Mouse (Mus musculus) right cerebral cortex, adult 2 months (tissue): ENCODE measurements around the gene Wwox.

Experiments used
- DNase-seq, 2 experiments: peaks; one replicate each; pipeline ENCODE4 v3.0.0; 2021 to 2022; ENCODE audit warnings: low spot score in 2 of 2

Gene Wwox

DNA sequence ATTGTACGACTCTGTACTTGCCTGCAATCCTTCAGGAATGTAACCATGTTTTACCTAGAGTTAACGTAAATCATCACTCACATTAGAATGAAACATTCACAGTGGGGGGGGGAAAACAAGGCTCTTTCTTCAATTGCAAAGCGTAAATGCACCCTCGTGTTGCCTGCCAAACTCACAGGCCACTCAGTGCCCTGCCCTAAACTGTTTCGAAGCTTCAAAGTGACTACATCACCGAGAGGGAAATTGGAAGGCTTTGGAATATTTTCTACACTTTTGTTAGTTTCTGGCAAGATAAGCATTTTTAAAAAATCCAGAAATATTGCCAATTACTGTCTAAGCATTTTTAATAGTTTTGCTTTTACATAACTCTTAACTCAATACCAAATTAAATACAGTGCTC is 231.3 kb downstream of the Wwox start:
- no peak for DNase-seq

- no peak for DNase-seq
Measured at GRCm38 (mm10) chr8:114671237-114671674, 231.8 kb downstream of the Wwox start.

GRCm38 (mm10) chr8:114673416-114673815 is 234.0 kb downstream of the Wwox start:
- DNase-seq = no peak

DNA sequence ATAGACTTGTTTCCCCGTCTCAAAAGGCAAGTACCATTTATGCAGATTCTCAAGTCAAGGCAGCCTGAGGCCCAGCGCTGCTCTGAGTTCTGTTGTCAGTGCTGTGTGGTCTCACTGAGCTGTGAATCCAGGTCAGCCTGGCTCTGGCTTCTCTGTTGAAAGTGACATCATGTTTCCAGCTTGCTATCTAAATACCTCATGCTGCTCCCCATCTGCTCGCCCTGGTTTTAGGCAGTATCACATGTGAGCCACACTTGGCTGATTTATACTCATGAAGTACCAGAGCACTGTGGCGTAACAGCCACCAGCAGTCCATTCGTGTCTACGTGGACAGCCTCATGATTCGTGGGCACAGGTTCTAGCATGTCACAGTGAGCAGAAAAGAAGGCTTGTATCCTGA is 235.7 kb downstream of the Wwox start:
- DNase-seq = peak; percentile 27 to 36

GRCm38 (mm10) chr8:114676918-114677317 is 237.5 kb downstream of the Wwox start:
- no peak for DNase-seq

DNA sequence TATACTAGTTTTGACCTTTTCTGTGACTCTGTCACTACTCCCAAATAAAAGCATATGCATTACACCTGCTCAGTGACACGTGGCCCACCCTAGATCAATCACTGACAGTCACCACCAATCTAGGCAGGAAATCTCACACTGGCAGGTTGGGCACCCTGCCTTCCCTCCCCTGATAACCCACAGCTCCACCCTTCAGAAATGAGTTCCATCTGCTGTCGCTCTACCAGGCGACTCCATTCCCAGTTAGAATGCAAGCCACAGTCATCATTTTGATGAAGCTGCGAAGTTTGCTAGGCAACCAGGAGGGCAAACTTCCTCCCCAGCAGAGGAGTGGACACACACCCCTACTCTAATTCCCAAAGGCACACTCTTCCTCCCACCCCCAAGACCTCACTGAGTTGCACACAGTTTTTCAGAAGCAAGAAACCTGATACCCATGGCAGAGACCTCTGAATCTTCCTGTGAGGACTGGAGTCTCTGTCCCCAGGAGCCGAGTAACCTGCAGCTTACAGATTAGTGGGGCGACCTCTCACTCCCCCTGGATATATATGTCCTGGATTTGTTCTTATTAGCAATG is 238.2 kb downstream of the Wwox start:
- DNase-seq = no peak

DNA sequence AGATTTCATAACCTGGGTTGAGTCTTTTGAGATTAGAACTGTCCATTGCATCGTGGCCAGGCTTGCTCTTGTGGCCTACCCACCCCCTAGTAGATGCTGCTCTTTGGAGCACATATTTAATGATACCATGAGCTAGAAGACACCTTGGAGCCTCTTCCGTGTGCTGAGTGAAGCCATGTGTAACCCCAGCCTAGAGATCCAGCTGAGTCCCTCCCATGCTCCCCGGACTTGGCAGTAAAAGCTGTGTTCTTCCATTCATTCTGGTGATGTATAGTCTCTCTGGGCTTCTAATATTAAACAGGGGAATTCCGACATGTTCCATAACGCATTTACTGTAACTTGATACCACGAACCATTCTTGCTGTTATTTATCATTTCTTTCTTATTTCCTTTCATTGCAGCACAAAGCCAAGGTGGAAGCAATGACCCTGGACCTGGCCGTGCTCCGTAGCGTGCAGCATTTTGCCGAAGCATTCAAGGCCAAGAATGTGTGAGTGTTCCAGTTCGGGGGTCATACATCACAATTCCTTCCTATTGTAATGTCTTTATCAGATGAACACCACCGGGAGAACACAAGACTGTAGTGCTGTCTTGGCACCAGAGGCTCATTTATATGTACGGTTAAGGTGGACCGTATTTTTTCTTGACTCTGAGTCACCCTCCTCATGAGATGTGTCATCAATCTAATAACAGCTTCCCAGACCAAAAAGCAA is 240.1 kb downstream of the Wwox start:
- DNase-seq = no peak

GRCm38 (mm10) chr8:114681136-114681535 is 241.7 kb downstream of the Wwox start:
- no peak for DNase-seq

DNA sequence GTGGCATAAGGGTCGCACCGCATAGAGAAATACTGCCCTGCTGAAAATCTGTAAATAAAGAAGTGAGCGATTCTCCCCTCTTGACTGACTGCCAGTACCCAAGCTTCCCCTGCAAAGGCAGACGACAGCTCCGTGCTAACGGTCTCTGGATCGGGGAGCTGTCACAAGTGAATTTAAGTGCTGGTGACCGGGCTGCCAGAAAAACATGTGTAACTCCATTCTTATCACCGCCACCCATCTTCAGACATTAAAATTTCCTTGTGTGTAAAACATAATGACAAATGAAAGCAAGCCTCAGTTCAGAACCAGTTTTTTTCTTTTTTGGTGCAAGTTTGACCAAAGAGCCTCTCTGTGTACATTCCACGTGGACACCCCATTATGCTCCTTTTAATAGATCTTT is 242.7 kb downstream of the Wwox start:
- DNase-seq = no peak

GRCm38 (mm10) chr8:114684046-114684702 is 244.7 kb downstream of the Wwox start:
- peak in 1 of 2 experiments; percentile 20 for DNase-seq

- DNase-seq = no peak
Measured at GRCm38 (mm10) chr8:114686462-114686861, 247.0 kb downstream of the Wwox start.

- no peak for DNase-seq
Measured at GRCm38 (mm10) chr8:114688732-114689131, 249.3 kb downstream of the Wwox start.

- DNase-seq = no peak
Measured at GRCm38 (mm10) chr8:114694566-114695198, 255.2 kb downstream of the Wwox start.

- no peak for DNase-seq
Measured at GRCm38 (mm10) chr8:114703517-114703916, 264.1 kb downstream of the Wwox start.

- DNase-seq = no peak
Measured at GRCm38 (mm10) chr8:114707538-114708138, 268.2 kb downstream of the Wwox start.

GRCm38 (mm10) chr8:114715318-114716070 is 276.0 kb downstream of the Wwox start:
- DNase-seq = no peak

DNA sequence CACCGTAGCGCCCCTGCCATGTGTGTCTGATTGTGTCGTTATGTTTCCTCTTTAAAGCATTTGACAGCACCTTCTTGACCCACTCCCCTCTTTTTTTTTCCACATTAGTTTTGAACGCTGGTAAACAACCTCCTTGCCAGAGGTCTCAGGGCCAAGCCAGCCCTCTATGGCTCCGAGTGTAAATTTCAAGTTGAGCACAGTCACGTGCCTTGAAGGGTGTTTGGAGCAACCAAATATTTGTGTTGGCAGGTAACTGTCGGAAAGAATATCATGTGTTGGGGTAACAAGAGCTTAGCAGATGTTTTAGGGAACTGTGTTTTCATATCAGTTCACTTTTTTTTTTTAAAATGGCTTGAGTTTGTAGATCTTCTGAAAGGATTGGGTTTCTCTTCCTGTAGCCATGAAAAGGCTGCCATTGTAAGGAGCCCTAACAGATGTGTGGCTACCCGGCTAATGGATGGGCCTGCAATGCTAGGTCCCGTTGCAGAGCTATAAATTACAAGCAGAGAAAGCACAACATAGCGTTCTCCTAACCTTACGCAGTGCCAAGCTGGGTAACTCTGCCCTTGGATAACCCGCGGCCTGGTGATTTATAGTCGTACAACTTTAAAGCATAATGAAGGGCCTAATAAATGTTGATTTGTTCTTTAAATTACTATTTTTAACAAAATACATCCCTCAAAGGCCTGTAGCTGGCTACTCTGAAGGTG is 277.2 kb downstream of the Wwox start:
- no peak for DNase-seq

DNA sequence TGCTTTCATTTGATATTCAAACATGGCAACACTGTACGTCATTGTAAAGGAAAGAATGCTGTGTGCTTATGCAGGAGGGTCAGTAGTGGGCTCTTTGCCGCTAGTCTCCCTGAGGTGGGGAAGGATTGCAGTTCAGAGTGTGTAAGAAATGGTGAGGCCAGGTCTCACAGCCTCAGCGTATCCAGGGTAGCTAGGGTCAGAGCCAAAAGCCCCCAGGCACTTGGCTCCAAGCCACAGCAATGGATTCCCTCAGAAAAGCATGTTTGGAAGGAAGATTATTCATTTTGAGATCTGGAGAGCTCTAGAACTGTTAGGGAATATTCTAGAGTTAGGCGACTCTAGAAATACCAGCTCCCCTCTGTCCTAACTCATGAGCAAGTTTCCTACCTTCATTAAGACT is 279.4 kb downstream of the Wwox start:
- DNase-seq = no peak

- no peak for DNase-seq
Measured at GRCm38 (mm10) chr8:114722611-114723010, 283.2 kb downstream of the Wwox start.

DNA sequence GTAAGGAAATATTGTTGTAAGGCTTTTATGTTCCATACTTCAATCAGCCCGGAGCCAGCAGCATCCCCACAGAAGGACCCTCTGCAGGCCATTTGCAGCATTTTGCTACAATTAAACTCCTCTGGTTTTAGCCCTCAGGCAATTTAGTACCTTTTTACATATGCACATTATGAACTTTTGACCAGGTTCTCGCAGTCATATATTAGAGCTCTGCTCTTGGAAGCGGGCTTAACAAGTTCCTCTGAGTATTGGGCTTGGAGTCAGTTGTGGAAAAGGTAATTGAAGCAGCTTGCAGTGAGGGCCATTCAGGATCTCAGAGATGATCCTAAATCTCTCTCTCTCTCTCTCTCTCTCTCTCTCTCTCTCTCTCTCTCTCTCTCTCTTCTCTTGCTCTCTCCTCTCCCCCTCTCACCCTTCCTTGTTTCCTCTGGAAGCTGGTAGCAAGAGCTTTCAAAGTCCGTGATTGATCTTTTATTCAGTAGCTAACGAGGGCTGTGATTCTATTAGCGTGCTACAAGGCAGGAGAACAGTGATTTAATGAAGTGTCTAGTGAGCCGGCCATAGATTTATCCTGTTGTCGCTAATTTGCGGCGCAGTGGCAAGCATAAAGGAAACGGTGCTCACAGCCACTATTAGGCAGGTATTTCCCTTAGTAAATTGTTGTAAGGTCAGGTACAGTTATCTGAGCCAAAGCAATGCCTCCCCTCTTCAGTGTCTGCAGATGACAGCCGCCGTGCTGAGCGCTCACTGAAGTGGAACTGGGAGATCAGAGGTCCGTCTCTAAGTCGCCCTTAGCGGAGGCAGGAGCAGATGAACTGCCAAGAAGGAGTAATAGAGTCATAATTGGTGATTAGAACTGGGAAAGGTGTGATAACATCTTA is 292.0 kb downstream of the Wwox start:
- no peak for DNase-seq
